Mouse (Mus musculus) midbrain, embryonic 14.5 days (tissue): Measurements from ENCODE around the gene P4hb. TPM values are rescaled to one million over a fixed set of nuclear protein-coding genes. Genes with fewer than 3 reads are reported as not detected.
"Not testable (repeated sequence)": the region's sequence is repeated elsewhere in the genome, so short reads cannot be mapped to it uniquely, and the experiment has no call there.

ENCODE experiments used
- ATAC-seq: fragments of 200-750 bp; cut with Nextera tagmentation; 2 replicates; pipeline ENCODE4 v1.8.0; 2017; ENCODE audit warnings: moderate number of reproducible peaks, moderate library complexity; ENCODE audit not compliant: low FRiP score, low TSS enrichment
- DNase-seq: peaks from one replicate; pipeline ENCODE4 v3.0.0-alpha.2; 2015
- H3K27ac ChIP-seq: fragments of 300-500 bp; sonication (generic); replicated peaks from 2 replicates; pipeline ENCODE4 v1.5.1; 2014; ENCODE audit warnings: mild to moderate bottlenecking, low read depth, low read length, moderate library complexity
- H3K27me3 ChIP-seq: fragments of 300-500 bp; sonication (generic); 2 replicates; pipeline ENCODE4 v1.6.1; 2014; ENCODE audit warnings: low read length, control low read depth, mixed read lengths; ENCODE audit not compliant: control insufficient read depth, insufficient read depth
- H3K36me3 ChIP-seq: fragments of 300-500 bp; sonication (generic); 2 replicates; pipeline ENCODE4 v1.6.1; 2014; ENCODE audit warnings: low read length, control low read depth; ENCODE audit not compliant: control insufficient read depth, insufficient read depth
- H3K4me1 ChIP-seq: fragments of 300-500 bp; sonication (generic); 2 replicates; pipeline ENCODE4 v1.6.1; 2014; ENCODE audit warnings: mild to moderate bottlenecking, antibody characterized with exemption, low read length, control low read depth; ENCODE audit not compliant: control insufficient read depth, insufficient read depth
- H3K4me2 ChIP-seq: fragments of 300-500 bp; sonication (generic); 2 replicates; pipeline ENCODE4 v1.6.1; 2014; ENCODE audit warnings: mild to moderate bottlenecking, low read length, moderate library complexity
- H3K4me3 ChIP-seq: fragments of 300-500 bp; sonication (generic); replicated peaks from 2 replicates; pipeline ENCODE4 v1.5.1; 2014; ENCODE audit warnings: low read depth, low read length
- H3K9ac ChIP-seq: fragments of 300-500 bp; sonication (generic); replicated peaks from 2 replicates; pipeline ENCODE4 v1.6.1; 2014; ENCODE audit warnings: mild to moderate bottlenecking, low read length, moderate library complexity
- H3K9me3 ChIP-seq: fragments of 300-500 bp; sonication (generic); 2 replicates; pipeline ENCODE4 v1.6.1; 2016; ENCODE audit warnings: low read length, control low read depth, mixed read lengths; ENCODE audit not compliant: control insufficient read depth
- WGBS: fragments of 180-500 bp; shearing (Covaris S2); extraction: QIAGEN DNeasy Blood & Tissue Kit; methylation state at CpG from one replicate; pipeline ENCODE4 v1.1.7; 2014; 5-methylcytosine and 5-hydroxymethylcytosine counted together
- polyA plus RNA-seq: library from polyadenylated mRNA; unstranded; fragments of >200 nt; fragmentation: Nextera tagmentation; extraction: Ambion mirVana; gene quantifications from 2 replicates; pipeline ENCODE4 v1.2.1, GENCODE M21; 2014

The P4hb gene
- polyA plus RNA-seq, 1 experiment from 2014 or later, result 300 TPM

DNA sequence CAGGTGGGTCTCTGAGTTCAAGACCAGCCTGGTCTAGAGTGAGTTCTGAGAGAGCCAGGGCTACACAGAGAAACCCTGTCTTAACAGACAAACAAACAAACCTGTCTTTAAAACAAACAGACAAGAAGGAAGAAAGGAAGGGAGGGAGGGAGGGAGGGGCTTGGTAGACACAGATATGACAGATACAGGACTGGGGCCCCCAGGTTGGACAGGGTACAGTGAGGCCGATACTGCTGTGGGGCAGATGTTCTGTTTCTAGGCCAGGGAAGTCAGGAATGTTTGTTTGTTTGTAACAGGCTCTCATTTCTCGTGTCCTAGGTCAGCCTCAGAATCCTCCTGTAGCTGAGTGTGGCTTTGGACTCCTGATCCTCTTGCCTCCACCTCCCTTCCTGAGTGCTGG is 30.5 kb upstream of the P4hb start:
- no peak for ATAC-seq
- WGBS, result 87% methylated on average over 2 of the region's 2 CpGs
- Histone ChIP-seq H3K27me3 (no peaks in the 10 kb centered on the region), H3K9ac (no peak overlapping the region), H3K4me3 (no peak overlapping the region), H3K27ac (no peak overlapping the region), H3K9me3 (no peaks in the 10 kb centered on the region), H3K4me1 (peaks cover 8% of the 10 kb centered on the region), H3K4me2 (no peak overlapping the region), H3K36me3 (peaks cover 60% of the 10 kb centered on the region)
- DNase-seq, result no peak

DNA sequence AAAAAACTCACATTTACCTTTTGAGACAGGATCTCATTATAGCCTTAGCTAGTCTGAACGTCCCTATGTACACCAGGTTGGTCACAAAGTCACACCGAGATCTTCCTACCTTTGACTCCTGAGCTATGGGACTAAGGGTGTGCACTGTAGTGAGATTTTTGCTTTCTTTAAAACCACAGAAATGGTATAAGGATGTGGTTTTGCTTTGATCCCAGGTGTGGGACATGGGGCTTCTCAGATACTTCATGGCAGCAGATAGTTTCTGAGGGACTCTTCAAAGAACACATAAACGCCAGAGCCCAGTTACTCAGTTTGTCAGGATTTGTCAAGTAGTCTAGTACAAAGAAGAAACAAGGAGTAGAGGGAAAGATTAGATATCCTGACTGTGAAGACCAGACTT is 27.7 kb upstream of the P4hb start:
- Histone ChIP-seq H3K36me3 (peaks cover 55% of the 10 kb centered on the region), H3K4me1 (peaks cover 17% of the 10 kb centered on the region), H3K4me3 (no peak overlapping the region), H3K9ac (no peak overlapping the region), H3K27me3 (no peaks in the 10 kb centered on the region), H3K27ac (no peak overlapping the region), H3K9me3 (no peaks in the 10 kb centered on the region), H3K4me2 (no peak overlapping the region)
- WGBS, result 94% methylated on average over 3 of the region's 3 CpGs
- DNase-seq (no peak), ATAC-seq (no peak)

DNA sequence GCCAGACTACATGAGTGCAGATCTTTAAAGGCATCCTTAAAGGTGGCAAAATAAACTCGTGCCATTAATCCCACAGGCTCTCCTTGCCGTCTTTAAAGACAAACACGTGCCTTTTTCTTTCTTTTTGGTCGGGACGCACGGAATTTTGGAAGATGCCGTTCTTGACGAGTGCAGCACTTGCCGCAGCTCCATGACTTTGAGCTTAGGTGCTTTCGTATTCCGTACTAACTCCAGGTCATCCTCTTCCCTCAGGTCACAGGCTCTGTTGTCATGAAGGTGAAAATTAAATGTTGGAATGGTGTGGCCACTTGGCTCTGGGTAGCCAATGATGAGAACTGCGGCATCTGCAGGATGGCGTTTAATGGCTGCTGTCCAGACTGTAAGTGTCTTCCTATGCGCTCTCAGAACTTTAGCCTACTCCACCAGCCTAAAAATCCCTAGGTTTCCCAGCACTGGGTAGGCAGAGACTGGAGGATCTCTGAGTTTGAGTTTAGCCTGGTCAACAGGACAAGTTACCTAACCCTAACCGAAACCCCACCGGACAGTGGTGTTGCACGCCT is 26.0 kb upstream of the P4hb start:
- Histone ChIP-seq H3K9me3 (no peaks in the 10 kb centered on the region), H3K4me2 (peak overlapping the region; percentile 96), H3K36me3 (peaks cover 54% of the 10 kb centered on the region), H3K27ac (no peak overlapping the region), H3K4me1 (peaks cover 17% of the 10 kb centered on the region), H3K4me3 (peak overlapping the region; percentile 98), H3K9ac (peak overlapping the region; percentile 97; the same call in 1 of the 2 replicates), H3K27me3 (no peaks in the 10 kb centered on the region)
- WGBS, result 54% methylated on average over 17 of the region's 17 CpGs
- no peak for DNase-seq
- no peak for ATAC-seq

DNA sequence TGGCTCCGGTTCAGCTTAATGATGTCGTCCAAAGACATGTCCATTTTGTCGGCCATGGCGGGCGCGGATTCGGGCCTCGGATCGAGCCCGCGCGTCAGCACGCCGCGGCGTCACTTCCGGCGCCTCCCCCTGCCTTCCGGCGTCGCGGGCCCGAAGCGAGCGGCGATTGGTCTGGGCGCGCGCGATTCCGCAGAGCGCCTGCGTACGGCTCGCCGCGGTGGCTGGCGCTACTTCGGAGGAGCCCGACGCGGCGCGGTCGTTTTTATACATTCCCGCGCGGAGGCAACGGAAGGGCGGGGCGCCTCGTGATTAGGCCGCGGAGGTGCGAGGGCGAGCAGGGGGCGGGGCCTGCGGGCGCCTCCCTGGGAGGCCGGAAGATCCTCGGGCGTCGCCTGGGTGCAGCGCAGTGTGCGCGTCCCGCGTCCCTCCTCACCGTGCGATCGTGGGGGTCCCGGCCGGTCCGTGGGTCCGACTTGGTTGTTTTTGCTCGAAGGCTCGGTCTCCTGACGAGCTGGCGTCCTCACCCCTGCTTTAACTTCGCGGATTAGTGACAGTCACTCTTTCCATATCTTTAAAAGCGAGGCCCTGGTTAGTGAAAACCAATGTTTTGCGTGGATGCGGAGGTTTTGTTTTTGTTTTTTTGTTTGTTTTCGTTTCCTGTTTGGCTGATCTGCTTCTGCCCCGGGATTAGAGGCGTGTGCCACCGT is 25.4 kb upstream of the P4hb start, which contains the start of the genes Alyref and Anapc11:
Gene Alyref (minus strand): TSS at position 83 of the 707 bp plus-strand sequence.
Gene Anapc11 (plus strand): TSS at position 139 of the 707 bp plus-strand sequence.
- Histone ChIP-seq H3K4me1 (peaks cover 17% of the 10 kb centered on the region), H3K9me3 (no peaks in the 10 kb centered on the region), H3K36me3 (peaks cover 54% of the 10 kb centered on the region), H3K27ac (peak within 1 kb of the TSS; percentile 88), H3K4me3 (peak within 1 kb of the TSS; percentile 98), H3K4me2 (peak within 1 kb of the TSS; percentile 96), H3K9ac (peak within 1 kb of the TSS; percentile 97), H3K27me3 (no peaks in the 10 kb centered on the region)
- DNase-seq, result peak; percentile 99
- ATAC-seq, result peak; percentile 99
- WGBS, result under 1% methylated on average over 88 of the region's 88 CpGs

DNA sequence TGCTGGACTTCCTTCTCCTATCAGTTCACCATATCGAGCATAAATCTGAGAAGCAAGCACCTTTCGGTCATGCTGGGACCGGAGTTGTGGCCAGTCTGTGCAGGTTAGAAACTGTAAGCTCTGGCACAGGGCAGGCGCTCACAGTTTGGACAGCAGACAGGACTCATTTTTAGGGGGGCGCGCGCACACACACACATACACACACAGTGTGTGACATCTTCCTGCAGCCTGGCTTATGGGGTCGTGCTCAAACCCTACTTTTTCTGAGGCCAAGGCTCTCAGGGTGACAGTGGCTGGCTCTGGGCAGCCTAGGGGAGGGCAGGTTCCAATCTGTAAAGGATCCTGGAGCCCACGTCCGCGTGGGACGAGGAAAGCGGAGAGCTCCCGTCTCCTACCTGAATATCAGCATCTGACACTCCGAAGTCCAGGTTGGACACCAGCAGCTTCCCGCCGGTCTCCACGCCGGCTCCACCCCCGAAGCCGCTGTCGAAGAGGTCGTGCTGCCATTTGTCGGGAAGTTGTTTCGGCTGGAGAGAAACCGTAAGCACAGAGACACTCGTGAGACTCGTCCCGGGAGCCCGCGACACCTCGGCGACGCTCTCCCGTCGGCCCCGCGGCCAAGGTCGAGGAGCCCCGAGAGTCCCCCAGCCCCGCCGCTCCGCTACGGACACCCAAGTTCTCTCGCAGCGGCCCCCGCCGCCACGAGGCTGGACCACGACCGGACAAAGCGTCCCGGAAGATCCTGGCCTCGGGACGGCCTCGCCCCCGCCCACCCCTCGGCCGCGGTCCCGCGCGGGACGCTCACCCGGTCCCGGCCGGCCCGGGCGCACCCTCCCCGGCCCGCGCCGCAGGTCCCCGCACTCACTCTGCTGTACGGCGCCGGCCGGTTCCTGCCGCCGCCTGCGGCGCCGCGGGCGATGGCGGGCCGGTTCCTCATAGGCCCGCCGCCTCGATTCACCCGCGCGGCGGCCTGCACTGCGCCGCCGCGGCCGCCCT is 24.5 kb upstream of the P4hb start:
- DNase-seq, result peak; percentile 10
- H3K36me3 ChIP-seq, result peaks cover 56% of the 10 kb centered on the region

DNA sequence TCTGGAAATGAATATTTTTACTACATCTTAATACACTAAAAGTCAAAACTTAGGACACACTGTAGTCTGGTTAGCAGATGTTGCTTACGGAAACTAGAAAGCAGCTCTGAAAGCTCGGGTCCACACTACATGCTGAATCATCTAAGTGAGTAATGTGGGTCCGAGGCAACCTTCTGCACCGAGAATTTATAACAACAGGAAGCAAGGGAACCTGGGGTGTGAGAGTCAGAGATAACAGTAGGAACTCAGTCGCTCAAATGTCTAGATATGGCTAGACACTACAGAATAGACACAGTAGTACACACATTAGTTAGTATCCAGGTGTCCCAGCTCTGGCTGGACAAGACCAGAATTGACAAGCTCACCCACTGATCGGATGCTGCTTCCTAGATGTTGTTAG is 15.5 kb upstream of the P4hb start:
- Histone ChIP-seq H3K4me1 (no peaks in the 10 kb centered on the region), H3K36me3 (peaks cover 81% of the 10 kb centered on the region), H3K9me3 (no peaks in the 10 kb centered on the region), H3K4me3 (no peak overlapping the region), H3K9ac (no peak overlapping the region), H3K4me2 (no peak overlapping the region), H3K27me3 (no peaks in the 10 kb centered on the region), H3K27ac (no peak overlapping the region)
- ATAC-seq, result no peak
- no peak for DNase-seq
- over 99% methylated on average over 6 of the region's 6 CpGs for WGBS

More for the DNA sequence above, 24.5 kb upstream of the P4hb start:
- ATAC-seq, result peak; percentile 75
- peak overlapping the region; percentile 97 for H3K9ac ChIP-seq
- H3K27ac ChIP-seq, result peak overlapping the region; percentile 88
- H3K27me3 ChIP-seq, result no peaks in the 10 kb centered on the region
- H3K4me1 ChIP-seq, result peaks cover 17% of the 10 kb centered on the region
- no peaks in the 10 kb centered on the region for H3K9me3 ChIP-seq
- peak overlapping the region; percentile 96 for H3K4me2 ChIP-seq
- WGBS, result 5% methylated on average over 91 of the region's 99 CpGs
- peak overlapping the region; percentile 98 for H3K4me3 ChIP-seq

DNA sequence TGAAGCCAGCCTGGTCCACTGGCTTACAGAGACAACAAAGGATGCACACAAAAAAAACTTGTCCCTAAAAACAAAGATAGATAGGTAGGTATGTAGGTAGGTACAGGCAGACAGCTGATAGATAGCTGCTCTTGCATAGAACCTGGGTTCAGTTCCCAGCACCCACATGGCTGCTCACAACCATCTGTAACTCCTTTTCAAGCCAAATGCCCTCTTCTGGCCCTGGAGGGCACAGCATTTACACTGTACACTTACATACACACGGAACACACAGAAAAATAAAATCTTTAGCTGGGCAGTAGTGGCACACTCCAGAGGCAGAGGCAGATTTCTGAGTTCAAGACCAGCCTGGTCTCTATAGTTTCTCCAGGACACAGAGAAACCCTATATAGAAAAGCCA is 10.9 kb upstream of the P4hb start:
- Histone ChIP-seq H3K36me3 (peaks cover 53% of the 10 kb centered on the region), H3K4me3 (no peak overlapping the region), H3K4me2 (no peak overlapping the region), H3K4me1 (peaks cover 21% of the 10 kb centered on the region), H3K27ac (no peak overlapping the region), H3K27me3 (no peaks in the 10 kb centered on the region), H3K9me3 (no peaks in the 10 kb centered on the region), H3K9ac (no peak overlapping the region)
- DNase-seq (no peak), ATAC-seq (no peak)
- WGBS, result 97% methylated on average over 1 of the region's 1 CpGs

DNA sequence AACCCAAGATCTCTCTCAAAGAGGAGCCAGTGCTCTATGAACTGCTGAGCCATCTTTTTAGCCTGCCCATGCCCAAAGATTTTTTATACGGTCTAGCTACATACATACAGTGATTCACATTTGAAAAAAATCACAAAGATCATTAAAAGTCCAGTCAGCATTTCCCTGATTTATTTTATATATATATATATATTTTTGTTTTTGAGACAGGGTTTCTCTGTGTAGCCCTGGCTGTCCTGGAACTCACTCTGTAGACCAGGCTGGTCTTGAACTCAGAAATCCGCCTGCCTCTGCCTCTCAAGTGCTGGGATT is 9.9 kb upstream of the P4hb start:
- not testable (repeated sequence) for H3K27ac ChIP-seq, H3K9me3 ChIP-seq, ATAC-seq, H3K27me3 ChIP-seq, H3K9ac ChIP-seq, H3K4me2 ChIP-seq, DNase-seq, H3K4me3 ChIP-seq
- WGBS, result 86% methylated on average over 2 of the region's 2 CpGs
- Histone ChIP-seq H3K36me3 (peaks cover 53% of the 10 kb centered on the region), H3K4me1 (peaks cover 21% of the 10 kb centered on the region)
